Comparison of ENCODE assay signal across 11 mouse cellular contexts in genomic region chr9:61384646-61385443, GRCm38 (mm10). TPM values are rescaled to one million over a fixed set of nuclear protein-coding genes. Genes with fewer than 3 reads are reported as not detected.
A peak's percentile ranks its signal among the peaks of the same experiment; 100 is the strongest.
DNase-seq lines count a peak whose midpoint lies in the region; ATAC-seq and TF ChIP-seq lines count a peak whose summit lies in the region.
"Had no signal": no experiment of that assay in that cellular context is flagged by ENCODE, and none has a peak within 500 bp of the region (broad histone marks: within the 10 kb centered on the region; RNA-seq: fewer than 3 reads in every experiment).

No protein-coding gene starts in this region.

- H3K27me3 ChIP-seq in embryonic facial prominence, embryonic 10.5 days (replicated peaks; ENCODE audit: low read depth, poor library complexity, severe bottlenecking): peaks cover 17% of the 10 kb centered on the region
- no peaks in the 10 kb centered on the region for H3K27me3 ChIP-seq in hindbrain, embryonic 16.5 days (replicated peaks; ENCODE audit: control insufficient read depth, insufficient read depth, low read length)
- no peaks in the 10 kb centered on the region for H3K27me3 ChIP-seq in midbrain, postnatal 0 days (ENCODE audit: insufficient read depth, low read length)

- DNase-seq in cerebellum, postnatal 10 days: peak; percentile 61 to 68
- no peak for DNase-seq in cerebellum, adult 11-12 months
- DNase-seq in embryonic facial prominence, embryonic 10.5 days (ENCODE audit: low spot score): peak; percentile 79
- DNase-seq in midbrain, postnatal 0 days (ENCODE audit: low spot score): peak; percentile 86
- DNase-seq in heart, adult 11 months: no peak
- DNase-seq in adrenal gland, postnatal 10 days: no peak
- DNase-seq: layer of hippocampus, postnatal 36 days had no signal

- H3K36me3 ChIP-seq in embryonic facial prominence, embryonic 10.5 days (replicated peaks): peaks cover 88% of the 10 kb centered on the region
- H3K36me3 ChIP-seq in hindbrain, embryonic 16.5 days (ENCODE audit: control insufficient read depth, insufficient read depth, low read length): no peaks in the 10 kb centered on the region
- H3K36me3 ChIP-seq in midbrain, postnatal 0 days (ENCODE audit: insufficient read depth, low read length): peaks cover 5% of the 10 kb centered on the region; the same call in 1 of the 2 replicates
- H3K36me3 ChIP-seq: heart, embryonic 15.5 days had no signal

- peaks cover 100% of the 10 kb centered on the region for H3K4me1 ChIP-seq in embryonic facial prominence, embryonic 10.5 days
- peaks cover 57% of the 10 kb centered on the region for H3K4me1 ChIP-seq in hindbrain, embryonic 16.5 days (ENCODE audit: control insufficient read depth, insufficient read depth, low read depth, low read length)
- peaks cover 49% of the 10 kb centered on the region for H3K4me1 ChIP-seq in midbrain, postnatal 0 days (ENCODE audit: insufficient read depth, low read length)

- peak overlapping the region; percentile 23; the same call in 1 of the 2 replicates for H3K9ac ChIP-seq in hindbrain, embryonic 16.5 days (ENCODE audit: low read depth, low read length)
- peak overlapping the region; percentile 29; the same call in 1 of the 2 replicates for H3K9ac ChIP-seq in midbrain, postnatal 0 days (replicated peaks; ENCODE audit: low read length, poor library complexity, severe bottlenecking)
- H3K9ac ChIP-seq: heart, embryonic 15.5 days had no signal

- peak; percentile 59 for ATAC-seq in hindbrain, embryonic 16.5 days
- peak; percentile 39; the same call in 1 of the 2 replicates for ATAC-seq in midbrain, postnatal 0 days (ENCODE audit: low FRiP score)
- ATAC-seq in frontal cortex, adult (ENCODE audit: low TSS enrichment): no peak

- H3K9me3 ChIP-seq in embryonic facial prominence, embryonic 10.5 days: no peaks in the 10 kb centered on the region
- no peaks in the 10 kb centered on the region for H3K9me3 ChIP-seq in hindbrain, embryonic 16.5 days (ENCODE audit: control insufficient read depth, low read length)
- H3K9me3 ChIP-seq in midbrain, postnatal 0 days (ENCODE audit: low read length): no peaks in the 10 kb centered on the region
- H3K9me3 ChIP-seq: heart, embryonic 15.5 days had no signal

- 10% methylated on average over 16 of the region's 16 CpGs for WGBS in embryonic facial prominence, embryonic 10.5 days
- WGBS in hindbrain, embryonic 16.5 days: 15% methylated on average over 16 of the region's 16 CpGs
- 17% methylated on average over 16 of the region's 16 CpGs for WGBS in midbrain, postnatal 0 days

- TF ChIP-seq CTCF in midbrain, postnatal 0 days (IDR thresholded peaks at IDR 0.05): no peak

- peak overlapping the region; percentile 29 for H3K4me2 ChIP-seq in hindbrain, embryonic 16.5 days (ENCODE audit: low read length)
- H3K4me2 ChIP-seq in midbrain, postnatal 0 days (ENCODE audit: low read depth, low read length, poor library complexity, severe bottlenecking): peak overlapping the region; percentile 36
- H3K4me2 ChIP-seq: heart, embryonic 15.5 days had no signal

- H3K4me3 ChIP-seq in embryonic facial prominence, embryonic 10.5 days: peak overlapping the region; percentile 42
- no peak overlapping the region for H3K4me3 ChIP-seq in hindbrain, embryonic 16.5 days (ENCODE audit: low read length)
- no peak overlapping the region for H3K4me3 ChIP-seq in midbrain, postnatal 0 days (ENCODE audit: low read depth, low read length)
- H3K4me3 ChIP-seq: heart, embryonic 15.5 days; myocyte had no signal

- H3K27ac ChIP-seq in embryonic facial prominence, embryonic 10.5 days (replicated peaks): peak overlapping the region; percentile 30; the same call in 1 of the 2 replicates
- no peak overlapping the region for H3K27ac ChIP-seq in hindbrain, embryonic 16.5 days (ENCODE audit: low read depth, low read length)
- H3K27ac ChIP-seq in midbrain, postnatal 0 days (ENCODE audit: low read depth, low read length): peak overlapping the region; percentile 3; the same call in 1 of the 2 replicates
- H3K27ac ChIP-seq: heart, embryonic 15.5 days had no signal

RNA-seq across cellular contexts. Expression of gene Tle3, which starts 12.7 kb away (rescaled TPM):
- polyA plus RNA-seq in embryonic facial prominence, embryonic 10.5 days (2016; fragmentation: Nextera tagmentation; extraction: Ambion mirVana): 50.3 and 51.9 TPM in 2 replicates
- polyA plus RNA-seq in hindbrain, embryonic 16.5 days (2015; fragmentation: Nextera tagmentation; extraction: Ambion mirVana): 19.5 and 23.0 TPM in 2 replicates
- 82.2 and 94.9 TPM in 2 replicates for total RNA-seq in midbrain, postnatal 0 days (2014; rRNA removed)
- 20.2 and 21.8 TPM in 2 replicates for polyA plus RNA-seq in midbrain, postnatal 0 days (2015; fragmentation: Nextera tagmentation; extraction: Ambion mirVana)
- 10 to 100 TPM; 82.4 to 92.7 TPM for total RNA-seq in adrenal gland, postnatal 10 days (2021)

Comparison
In these comparisons a context has a peak if more than half of its experiments do, and no peak if none do; other contexts are left out.
1. DNase-seq: peak in cerebellum, postnatal 10 days (2 of 2), embryonic facial prominence, embryonic 10.5 days (single experiment) and midbrain, postnatal 0 days (single experiment); none in cerebellum, adult 11-12 months (single experiment), heart, adult 11 months (single experiment) and adrenal gland, postnatal 10 days (single experiment).